Mouse (Mus musculus) G1E-ER4 (cell line): ENCODE results near the gene Crtc3. TPM values are rescaled to one million over a fixed set of nuclear protein-coding genes. Genes with fewer than 3 reads are reported as not detected.

Source experiments
- GATA1 ChIP-seq: IDR thresholded peaks from one replicate; pipeline ENCODE4 v1.8.0; 2012; ENCODE audit warnings: low read length, inconsistent platforms
- polyA plus RNA-seq: library from polyadenylated mRNA; stranded (reverse); fragments of >175 nt; gene quantifications from 2 replicates; pipeline ENCODE4 v1.2.3, GENCODE M21; 2012

The Crtc3 gene
- 43.6 and 57.2 TPM in 2 replicates for polyA plus RNA-seq

GRCm38 (mm10) chr7:80688556-80689220 lies at the start of gene Crtc3:
Gene Crtc3, minus strand, starts transcription at chr7:80688877.
- no peak for TF ChIP-seq GATA1

GRCm38 (mm10) chr7:80736199-80736598 lies 47.5 kb upstream of the Crtc3 start:
- no peak for TF ChIP-seq GATA1

- no peak for TF ChIP-seq GATA1
These were observed 44.3 kb upstream of the Crtc3 start for GRCm38 (mm10) chr7:80732986-80733385.

- TF ChIP-seq GATA1: no peak
These were observed 41.0 kb upstream of the Crtc3 start for GRCm38 (mm10) chr7:80729662-80730061.

GRCm38 (mm10) chr7:80721041-80721440 lies 32.4 kb upstream of the Crtc3 start:
- TF ChIP-seq GATA1: no peak

GRCm38 (mm10) chr7:80719582-80719981 lies 30.9 kb upstream of the Crtc3 start:
- TF ChIP-seq GATA1: no peak

GRCm38 (mm10) chr7:80719038-80719437 lies 30.4 kb upstream of the Crtc3 start:
- TF ChIP-seq GATA1: no peak

GRCm38 (mm10) chr7:80718471-80718870 lies 29.8 kb upstream of the Crtc3 start:
- TF ChIP-seq GATA1: no peak

- no peak for TF ChIP-seq GATA1
These were observed 28.1 kb upstream of the Crtc3 start for GRCm38 (mm10) chr7:80716758-80717157.

GRCm38 (mm10) chr7:80715306-80715705 lies 26.6 kb upstream of the Crtc3 start:
- TF ChIP-seq GATA1: no peak

GRCm38 (mm10) chr7:80711496-80711895 lies 22.8 kb upstream of the Crtc3 start:
- no peak for TF ChIP-seq GATA1

- no peak for TF ChIP-seq GATA1
These were observed 21.7 kb upstream of the Crtc3 start for GRCm38 (mm10) chr7:80710333-80710732.

GRCm38 (mm10) chr7:80704066-80704465 lies 15.4 kb upstream of the Crtc3 start:
- no peak for TF ChIP-seq GATA1

- no peak for TF ChIP-seq GATA1
These were observed 13.8 kb upstream of the Crtc3 start for GRCm38 (mm10) chr7:80702510-80702909.

GRCm38 (mm10) chr7:80699709-80700108 lies 11.0 kb upstream of the Crtc3 start:
- TF ChIP-seq GATA1: no peak

GRCm38 (mm10) chr7:80698940-80699339 lies 10.3 kb upstream of the Crtc3 start:
- TF ChIP-seq GATA1: no peak

- no peak for TF ChIP-seq GATA1
These were observed 9.2 kb upstream of the Crtc3 start for GRCm38 (mm10) chr7:80697859-80698258.

GRCm38 (mm10) chr7:80696903-80697302 lies 8.2 kb upstream of the Crtc3 start:
- peak; percentile 69 for TF ChIP-seq GATA1
